Mouse (Mus musculus): ENCODE data around the gene Wnt10b. TPM values are rescaled to one million over a fixed set of nuclear protein-coding genes. Genes with fewer than 3 reads are reported as not detected.

Gene Wnt10b
- polyA plus RNA-seq, 1 experiment from 2014 or later, result 0.33 TPM

Other genes with a start within 250 kb of the Wnt10b start
- 144 and 145 TPM in 2 replicates for gene Kansl2, start 243.9 kb downstream of the Wnt10b start, polyA plus RNA-seq (2016; fragmentation: Nextera tagmentation; extraction: Ambion mirVana)
- gene Ccnt1, start 207.2 kb downstream of the Wnt10b start, polyA plus RNA-seq (2016; fragmentation: Nextera tagmentation; extraction: Ambion mirVana), result 59.8 and 62.0 TPM in 2 replicates
- 0.29 TPM in 1 of 2 replicates, not detected in the other for gene 4930415O20Rik, start 207.1 kb downstream of the Wnt10b start, polyA plus RNA-seq (2016; fragmentation: Nextera tagmentation; extraction: Ambion mirVana)
- gene Adcy6, start 168.1 kb downstream of the Wnt10b start, polyA plus RNA-seq (2016; fragmentation: Nextera tagmentation; extraction: Ambion mirVana), result 9.4 and 11.9 TPM in 2 replicates
- 19.9 and 21.7 TPM in 2 replicates for gene Cacnb3, start 147.3 kb downstream of the Wnt10b start, polyA plus RNA-seq (2016; fragmentation: Nextera tagmentation; extraction: Ambion mirVana)
- 27.3 and 28.5 TPM in 2 replicates for gene Ddx23, start 115.3 kb downstream of the Wnt10b start, polyA plus RNA-seq (2016; fragmentation: Nextera tagmentation; extraction: Ambion mirVana)
- gene Rnd1, start 100.7 kb downstream of the Wnt10b start, polyA plus RNA-seq (2016; fragmentation: Nextera tagmentation; extraction: Ambion mirVana), result 1.8 and 2.2 TPM in 2 replicates
- 0.86 and 0.90 TPM in 2 replicates for gene Ccdc65, start 69.9 kb downstream of the Wnt10b start, polyA plus RNA-seq (2016; fragmentation: Nextera tagmentation; extraction: Ambion mirVana)
- 16.7 and 17.1 TPM in 2 replicates for gene Fkbp11, start 50.0 kb downstream of the Wnt10b start, polyA plus RNA-seq (2016; fragmentation: Nextera tagmentation; extraction: Ambion mirVana)
- 42.1 and 42.5 TPM in 2 replicates for gene Arf3, start 14.9 kb downstream of the Wnt10b start, polyA plus RNA-seq (2016; fragmentation: Nextera tagmentation; extraction: Ambion mirVana)
- 0.49 and 1.3 TPM in 2 replicates for gene Wnt1, start 11.7 kb upstream of the Wnt10b start, polyA plus RNA-seq (2016; fragmentation: Nextera tagmentation; extraction: Ambion mirVana)
- 0.10 TPM in 1 of 2 replicates, not detected in the other for gene Ddn, start 31.3 kb upstream of the Wnt10b start, polyA plus RNA-seq (2016; fragmentation: Nextera tagmentation; extraction: Ambion mirVana)
- 90.4 and 93.5 TPM in 2 replicates for gene Prkag1, start 53.4 kb upstream of the Wnt10b start, polyA plus RNA-seq (2016; fragmentation: Nextera tagmentation; extraction: Ambion mirVana)
- gene Kmt2d, start 93.1 kb upstream of the Wnt10b start, polyA plus RNA-seq (2016; fragmentation: Nextera tagmentation; extraction: Ambion mirVana), result 10.8 and 11.8 TPM in 2 replicates
- gene Rhebl1, start 116.4 kb upstream of the Wnt10b start, polyA plus RNA-seq (2016; fragmentation: Nextera tagmentation; extraction: Ambion mirVana), result 22.2 and 25.9 TPM in 2 replicates
- 0.24 and 0.48 TPM in 2 replicates for gene Dhh, start 120.4 kb upstream of the Wnt10b start, polyA plus RNA-seq (2016; fragmentation: Nextera tagmentation; extraction: Ambion mirVana)
- 23.9 and 25.3 TPM in 2 replicates for gene Lmbr1l, start 140.1 kb upstream of the Wnt10b start, polyA plus RNA-seq (2016; fragmentation: Nextera tagmentation; extraction: Ambion mirVana)
- 2,760 and 2,766 TPM in 2 replicates for gene Tuba1b, start 156.4 kb upstream of the Wnt10b start, polyA plus RNA-seq (2016; fragmentation: Nextera tagmentation; extraction: Ambion mirVana)
- not detected in 2 replicates for gene Gm49450, start 175.4 kb upstream of the Wnt10b start, polyA plus RNA-seq (2016; fragmentation: Nextera tagmentation; extraction: Ambion mirVana)
- gene Tuba1a, start 175.6 kb upstream of the Wnt10b start, polyA plus RNA-seq (2016; fragmentation: Nextera tagmentation; extraction: Ambion mirVana), result 2,769 and 3,107 TPM in 2 replicates

Measured in forebrain, embryonic 10.5 days (tissue).